In the genomic region with DNA sequence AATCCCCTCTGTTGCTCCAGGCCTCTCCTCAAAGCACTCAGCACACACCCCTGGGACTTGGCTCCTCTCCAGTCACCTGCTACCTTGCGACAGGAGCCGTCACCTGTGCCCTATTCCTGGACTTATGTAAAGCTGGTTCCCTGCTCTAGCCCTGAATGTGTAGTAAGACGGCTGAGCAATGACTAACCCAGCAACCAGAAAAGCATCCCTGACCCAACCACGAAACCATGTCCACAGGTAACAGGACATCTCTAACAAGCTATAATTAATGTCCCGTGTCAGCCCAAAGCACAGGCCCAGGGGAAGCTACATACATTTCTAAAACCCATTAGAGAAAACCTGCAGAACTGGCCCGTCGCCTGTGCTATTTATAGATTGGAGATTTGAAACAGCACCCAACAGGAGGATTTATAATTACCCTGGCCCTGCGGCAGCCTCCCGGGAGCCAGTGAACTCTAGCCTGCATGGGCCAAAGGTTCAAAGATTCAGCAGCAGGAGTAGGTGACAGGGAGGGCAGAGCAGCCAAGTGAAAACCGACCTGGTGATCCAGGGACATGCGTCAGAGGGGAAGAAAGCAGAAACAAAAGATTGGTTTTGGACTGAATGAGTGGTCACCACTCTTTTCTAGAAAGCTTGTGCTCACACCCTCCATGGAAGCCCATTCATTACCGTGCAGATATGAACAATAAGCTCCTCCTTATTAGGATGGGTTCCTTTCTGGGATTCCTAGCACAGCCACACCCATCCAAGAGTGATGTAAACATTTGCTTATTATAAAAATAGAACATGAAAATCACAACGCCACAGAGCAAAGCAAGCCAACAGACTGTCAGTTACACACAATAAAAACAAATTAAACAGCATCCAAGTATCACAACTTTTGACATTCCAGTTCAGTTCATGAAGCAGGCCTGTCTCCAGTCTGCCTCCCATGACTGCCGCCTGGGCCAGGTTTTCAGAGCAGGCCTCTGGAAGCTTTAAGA, we compare ENCODE assay signal across 9 mouse cellular contexts. TPM values are rescaled to one million over a fixed set of nuclear protein-coding genes. Genes with fewer than 3 reads are reported as not detected.
DNase-seq lines count a peak whose midpoint lies in the region; ATAC-seq and TF ChIP-seq lines count a peak whose summit lies in the region.
"Had no signal": no experiment of that assay in that cellular context is flagged by ENCODE, and none has a peak within 500 bp of the region (broad histone marks: within the 10 kb centered on the region; RNA-seq: fewer than 3 reads in every experiment).

No protein-coding gene starts in this region.

- POLR2A ChIA-PET in Patski (lab: Charles Lee): interaction anchor here (0.7 to 1.3 kb wide), 3 partner anchors 27 to 37 kb away, joined by 3 to 4 read pairs (median 3); no protein-coding TSS in a partner anchor

- peak; percentile 82 for DNase-seq in Patski (ENCODE audit: low read depth, low spot score)
- DNase-seq in cerebellum, adult 9-10 months: peak; percentile 73
- peak; percentile 89 for DNase-seq in kidney, postnatal 14 days
- peak; percentile 44 to 48 for DNase-seq in lung, postnatal 4 days
- DNase-seq in right cerebral cortex, adult 18-20 months: no peak
- no peak for DNase-seq in retina, postnatal 1 day

- H3K4me2 ChIP-seq in heart, embryonic 13.5 days: peak overlapping the region; percentile 46

- peaks cover 35% of the 10 kb centered on the region for H3K4me1 ChIP-seq in heart, embryonic 13.5 days

- H3K27ac ChIP-seq in heart, embryonic 13.5 days (replicated peaks): peak overlapping the region; percentile 87
- H3K27ac ChIP-seq: liver, embryonic 14.5 days had no signal

- TF ChIP-seq CTCF in Patski (IDR thresholded peaks at IDR 0.05): no peak

- peaks cover 4% of the 10 kb centered on the region; the same call in 1 of the 2 replicates for H3K36me3 ChIP-seq in heart, embryonic 13.5 days

- ATAC-seq in Patski: peak; percentile 88
- ATAC-seq in heart, embryonic 13.5 days (ENCODE audit: extremely low read depth, insufficient number of reproducible peaks, low FRiP score, low TSS enrichment): no peak; the same call in 1 of the 2 replicates
- no peak for ATAC-seq in erythroblast, adult 5-6 weeks (replicated peaks; ENCODE audit: low FRiP score, poor library complexity, severe bottlenecking)

- CTCF ChIA-PET in Patski (lab: Charles Lee): interaction anchor here (0.6 to 1.4 kb wide), 3 partner anchors 14 to 68 kb away, joined by 3 to 4 read pairs (median 3); a partner anchor contains a TSS

- H3K4me3 ChIP-seq in heart, embryonic 13.5 days: no peak overlapping the region

- H3K9me3 ChIP-seq in heart, embryonic 13.5 days: no peaks in the 10 kb centered on the region

- in situ Hi-C loops in Patski (cut with MboI; ENCODE audit: low pct_unique_long_range_greater_than_20kb): no loop called here

- H3K27me3 ChIP-seq in Patski: no peaks in the 10 kb centered on the region
- no peaks in the 10 kb centered on the region for H3K27me3 ChIP-seq in heart, embryonic 13.5 days (replicated peaks)

- H3K9ac ChIP-seq in heart, embryonic 13.5 days: peak overlapping the region; percentile 52; the same call in 1 of the 2 replicates
- H3K9ac ChIP-seq: liver, embryonic 14.5 days had no signal

- WGBS in heart, embryonic 13.5 days: 31% methylated on average over 14 of the region's 14 CpGs

RNA-seq across cellular contexts. Expression of a gene that starts 20.5 kb away (rescaled TPM):
- polyA plus RNA-seq in Patski (2021): 39.8 TPM
- 1.2 and 1.6 TPM in 2 replicates for polyA plus RNA-seq in heart, embryonic 13.5 days (2015; fragmentation: Nextera tagmentation; extraction: Ambion mirVana)
- total RNA-seq in erythroblast, adult 5-6 weeks (2015; ENCODE audit: low replicate concordance): 0.96 and 1.0 TPM in 2 replicates
- 0.51 and 0.70 TPM in 2 replicates for total RNA-seq in erythroblast, adult 5-6 weeks (2017; ENCODE audit: low replicate concordance)

RNA-seq across cellular contexts. Expression of a gene that starts 35.9 kb away (rescaled TPM):
- polyA plus RNA-seq in Patski (2021): 120 TPM
- polyA plus RNA-seq in heart, embryonic 13.5 days (2015; fragmentation: Nextera tagmentation; extraction: Ambion mirVana): 95.9 and 100 TPM in 2 replicates
- total RNA-seq in erythroblast, adult 5-6 weeks (2015; ENCODE audit: low replicate concordance): 8.6 and 14.0 TPM in 2 replicates
- total RNA-seq in erythroblast, adult 5-6 weeks (2017; ENCODE audit: low replicate concordance): 1.5 and 3.3 TPM in 2 replicates

RNA-seq across cellular contexts. Expression of a gene that starts 53.1 kb away (rescaled TPM):
- not detected for polyA plus RNA-seq in Patski (2021)
- not detected in 2 replicates for polyA plus RNA-seq in heart, embryonic 13.5 days (2015; fragmentation: Nextera tagmentation; extraction: Ambion mirVana)
- not detected in 2 replicates for total RNA-seq in erythroblast, adult 5-6 weeks (2015; ENCODE audit: low replicate concordance)
- not detected in 2 replicates for total RNA-seq in erythroblast, adult 5-6 weeks (2017; ENCODE audit: low replicate concordance)
- polyA plus RNA-seq: liver, embryonic 14.5 days had no signal

RNA-seq across cellular contexts. Expression of a gene that starts 53.8 kb away (rescaled TPM):
- polyA plus RNA-seq in Patski (2021): not detected
- not detected in 2 replicates for polyA plus RNA-seq in heart, embryonic 13.5 days (2015; fragmentation: Nextera tagmentation; extraction: Ambion mirVana)
- total RNA-seq in erythroblast, adult 5-6 weeks (2015; ENCODE audit: low replicate concordance): not detected in 2 replicates
- total RNA-seq in erythroblast, adult 5-6 weeks (2017; ENCODE audit: low replicate concordance): not detected in 2 replicates
- polyA plus RNA-seq: liver, embryonic 14.5 days had no signal

Comparison
In these comparisons a context has a peak if more than half of its experiments do, and no peak if none do; other contexts are left out.
1. DNase-seq: peak in Patski (single experiment), cerebellum, adult 9-10 months (single experiment), kidney, postnatal 14 days (single experiment) and lung, postnatal 4 days (2 of 2); none in right cerebral cortex, adult 18-20 months (single experiment) and retina, postnatal 1 day (single experiment).
2. RNA of a gene that starts 20.5 kb away (polyA plus RNA-seq): 39.8 TPM in Patski (single experiment); 1.2 to 1.6 TPM in heart, embryonic 13.5 days; every median in the first group is over 10 times any median in the second.